Comparison of ENCODE assay signal across 7 mouse cellular contexts in the genomic region with DNA sequence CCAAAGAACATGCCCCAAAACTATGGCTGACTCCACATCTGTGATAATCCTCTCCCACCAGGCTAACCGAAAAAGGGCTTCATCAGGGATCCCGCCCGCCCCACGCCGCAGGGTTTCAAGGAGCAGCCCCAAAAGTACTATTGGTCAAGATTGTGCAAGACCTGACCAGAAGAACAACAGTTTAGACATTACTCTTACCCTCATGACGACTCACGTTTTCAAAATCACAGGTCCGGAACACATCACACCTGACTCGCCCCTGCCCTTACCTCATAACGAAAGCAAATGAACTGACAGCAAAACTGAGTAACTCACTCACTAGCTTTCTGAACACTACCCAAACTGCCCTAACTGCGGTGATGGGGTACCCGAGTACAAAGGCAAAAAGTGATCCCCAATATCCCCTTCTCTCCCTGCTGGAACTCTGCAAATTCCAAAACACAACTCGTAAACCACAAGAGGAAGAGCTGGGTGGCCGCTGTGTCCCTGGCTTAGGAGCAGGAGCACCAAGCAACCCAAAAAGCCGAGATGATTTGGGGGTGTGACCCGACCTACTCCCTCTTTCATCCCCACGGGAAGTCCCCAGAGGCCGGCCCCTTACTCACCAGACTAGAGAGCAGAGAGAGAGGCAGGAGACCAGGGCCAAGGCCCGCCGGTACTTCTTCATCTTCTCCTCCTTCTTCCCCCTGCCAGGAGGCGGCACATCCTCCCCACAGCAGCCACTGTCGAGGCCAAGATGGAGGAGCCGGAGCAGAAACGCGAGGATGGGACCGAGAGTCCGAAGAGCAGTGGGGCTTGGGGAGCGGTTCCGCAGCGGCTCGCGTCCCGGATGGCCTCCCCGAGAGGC. TPM values are rescaled to one million over a fixed set of nuclear protein-coding genes. Genes with fewer than 3 reads are reported as not detected.
DNase-seq lines count a peak whose midpoint lies in the region; ATAC-seq and TF ChIP-seq lines count a peak whose summit lies in the region.

No protein-coding gene starts in this region.

- peak overlapping the region; percentile 82 for H3K4me3 ChIP-seq in spleen, adult 2 months (ENCODE audit: extremely low read depth, insufficient read depth, insufficient read length)
- peak overlapping the region; percentile 97 for H3K4me3 ChIP-seq in bone marrow, adult 2 months (replicated peaks; ENCODE audit: control insufficient read depth, low read depth, low read length)
- H3K4me3 ChIP-seq in forebrain, embryonic 14.5 days (ENCODE audit: low read depth, low read length): peak overlapping the region; percentile 65
- H3K4me3 ChIP-seq in kidney, postnatal 0 days (replicated peaks; ENCODE audit: low read depth, low read length): peak overlapping the region; percentile 87
- peak overlapping the region; percentile 96 for H3K4me3 ChIP-seq in macrophage (ENCODE audit: inconsistent target)

- H3K79me2 ChIP-seq in macrophage (ENCODE audit: inconsistent target): peaks cover 53% of the 10 kb centered on the region

- no peaks in the 10 kb centered on the region for H3K9me3 ChIP-seq in forebrain, embryonic 14.5 days (replicated peaks; ENCODE audit: control insufficient read depth, low read length)
- no peaks in the 10 kb centered on the region for H3K9me3 ChIP-seq in kidney, postnatal 0 days (replicated peaks; ENCODE audit: low read length)

- H3K9ac ChIP-seq in forebrain, embryonic 14.5 days (ENCODE audit: low read length): peak overlapping the region; percentile 82
- H3K9ac ChIP-seq in kidney, postnatal 0 days (ENCODE audit: low read depth, low read length): peak overlapping the region; percentile 82

- peak; percentile 6 to 55 for DNase-seq in spleen, adult 2 months (ENCODE audit: low read depth in 1 of 2, low spot score in 2 of 2)
- DNase-seq in spleen, postnatal 14 days (ENCODE audit: low spot score in 2 of 2): no peak
- DNase-seq in forebrain, embryonic 14.5 days (ENCODE audit: low spot score): no peak
- DNase-seq in kidney, postnatal 0 days (ENCODE audit: low spot score): peak; percentile 77
- DNase-seq in skeletal muscle tissue, adult 2 months (ENCODE audit: low read depth, low spot score): peak; percentile 25

- no peak for TF ChIP-seq POLR2A in spleen, adult 2 months (IDR thresholded peaks at IDR 0.05; ENCODE audit: low read depth, low read length)
- no peak; the same call in 1 of the 2 replicates for TF ChIP-seq POLR2A in bone marrow, adult 2 months (IDR thresholded peaks at IDR 0.05; ENCODE audit: borderline replicate concordance, control insufficient read depth, low read depth, low read length)

- TF ChIP-seq CTCF in spleen, adult 2 months (IDR thresholded peaks at IDR 0.05; ENCODE audit: extremely low read depth, insufficient read depth, insufficient read length, insufficient replicate concordance): peak; percentile 18; the same call in 1 of the 2 replicates
- TF ChIP-seq CTCF in bone marrow, adult 2 months (IDR thresholded peaks at IDR 0.05; ENCODE audit: control insufficient read depth, insufficient read depth, low read length): peak; percentile 18; the same call in 1 of the 2 replicates
- peak; percentile 53 for TF ChIP-seq CTCF in kidney, postnatal 0 days (IDR thresholded peaks at IDR 0.05; ENCODE audit: low read depth)

- WGBS in spleen, adult 2 months: under 1% methylated on average over 34 of the region's 34 CpGs
- WGBS in bone marrow, adult 2 months: under 1% methylated on average over 34 of the region's 34 CpGs
- WGBS in forebrain, embryonic 14.5 days: 1% methylated on average over 34 of the region's 34 CpGs
- WGBS in kidney, postnatal 0 days: 1% methylated on average over 34 of the region's 34 CpGs
- under 1% methylated on average over 24 of the region's 34 CpGs for WGBS in macrophage (ENCODE audit: missing documents)

- no peaks in the 10 kb centered on the region; the same call in 1 of the 2 replicates for H3K36me3 ChIP-seq in spleen, adult 2 months (ENCODE audit: control insufficient read depth, insufficient read depth, low read length)
- no peaks in the 10 kb centered on the region for H3K36me3 ChIP-seq in forebrain, embryonic 14.5 days (ENCODE audit: control insufficient read depth, insufficient read depth, low read length)
- no peaks in the 10 kb centered on the region for H3K36me3 ChIP-seq in kidney, postnatal 0 days (ENCODE audit: insufficient read depth, low read length)
- no peaks in the 10 kb centered on the region for H3K36me3 ChIP-seq in macrophage (ENCODE audit: inconsistent target)

- H3K4me1 ChIP-seq in spleen, adult 2 months (ENCODE audit: control insufficient read depth, insufficient read depth, insufficient read length): peaks cover 9% of the 10 kb centered on the region; the same call in 1 of the 2 replicates
- no peaks in the 10 kb centered on the region; the same call in 1 of the 2 replicates for H3K4me1 ChIP-seq in bone marrow, adult 2 months (ENCODE audit: control insufficient read depth, insufficient read depth, low read length)
- H3K4me1 ChIP-seq in forebrain, embryonic 14.5 days (ENCODE audit: control insufficient read depth, insufficient read depth, low read length): peaks cover 26% of the 10 kb centered on the region
- no peaks in the 10 kb centered on the region for H3K4me1 ChIP-seq in kidney, postnatal 0 days (replicated peaks; ENCODE audit: insufficient read depth, low read length)

- peak overlapping the region; percentile 95 for H3K27ac ChIP-seq in spleen, adult 2 months (ENCODE audit: insufficient read depth, low read length)
- H3K27ac ChIP-seq in bone marrow, adult 2 months (ENCODE audit: control insufficient read depth, insufficient read depth, low read depth, low read length, poor library complexity): peak overlapping the region; percentile 100
- H3K27ac ChIP-seq in forebrain, embryonic 14.5 days (ENCODE audit: low read depth, low read length): peak overlapping the region; percentile 98
- peak overlapping the region; percentile 95 for H3K27ac ChIP-seq in kidney, postnatal 0 days
- H3K27ac ChIP-seq in macrophage: peak overlapping the region; percentile 74

- peak; percentile 45 for ATAC-seq in forebrain, embryonic 14.5 days
- peak; percentile 62 for ATAC-seq in kidney, postnatal 0 days (replicated peaks; ENCODE audit: low FRiP score, low read depth)

- H3K27me3 ChIP-seq in spleen, adult 2 months (ENCODE audit: control insufficient read depth, insufficient read depth, low read length): no peaks in the 10 kb centered on the region
- no peaks in the 10 kb centered on the region for H3K27me3 ChIP-seq in forebrain, embryonic 14.5 days (replicated peaks; ENCODE audit: control insufficient read depth, insufficient read depth, low read length)
- H3K27me3 ChIP-seq in kidney, postnatal 0 days (ENCODE audit: insufficient read depth, low read length): no peaks in the 10 kb centered on the region

- H3K4me2 ChIP-seq in forebrain, embryonic 14.5 days (ENCODE audit: low read length): peak overlapping the region; percentile 78
- peak overlapping the region; percentile 67 for H3K4me2 ChIP-seq in kidney, postnatal 0 days (ENCODE audit: low read length)

RNA-seq across cellular contexts. Expression of gene Suco, which starts 0.6 kb away (rescaled TPM):
- polyA plus RNA-seq in spleen, adult 2 months (2012; rRNA removed): 2.5 and 3.1 TPM in 2 replicates
- 20.6 and 30.2 TPM in 2 replicates for polyA plus RNA-seq in bone marrow, adult 2 months (2011; ENCODE audit: insufficient read depth, insufficient read length, low replicate concordance, missing spikeins)
- 22.6 and 27.5 TPM in 2 replicates for polyA plus RNA-seq in forebrain, embryonic 14.5 days (2014; fragmentation: Nextera tagmentation; extraction: Ambion mirVana)
- 22.0 and 23.6 TPM in 2 replicates for polyA plus RNA-seq in kidney, postnatal 0 days (2015; fragmentation: Nextera tagmentation; extraction: Ambion mirVana)
- 100 to 1,000 TPM in 14 of 26 experiments, 10 to 100 TPM in 12; 55.4 to 354 (median 109) TPM for total RNA-seq in macrophage (2018; cell fraction: chromatin; rRNA removed)
- total RNA-seq in macrophage (2018; cell fraction: cytosol; rRNA removed): 10 to 100 TPM; 19.5 to 70.7 (median 26.5) TPM
- 100 to 1,000 TPM in 5 of 26 experiments, 10 to 100 TPM in 21; 45.7 to 127 (median 77.5) TPM for total RNA-seq in macrophage (2018; cell fraction: nucleus; rRNA removed)
- polyA plus RNA-seq in macrophage (2018): 10.4 to 16.7 TPM (median 11.4 TPM) in 3 replicates

Comparison
In these comparisons a context has a peak if more than half of its experiments do, and no peak if none do; other contexts are left out.
1. DNase-seq: peak in spleen, adult 2 months (2 of 2), kidney, postnatal 0 days (single experiment) and skeletal muscle tissue, adult 2 months (single experiment); none in spleen, postnatal 14 days (0 of 2) and forebrain, embryonic 14.5 days (single experiment).
2. Peak in every context shown above with its lines, with median percentiles within 50 percentile points of each other: H3K27ac ChIP-seq, H3K4me3 ChIP-seq and CTCF ChIP-seq.